Mouse (Mus musculus): ENCODE measurements around the gene Hivep3.

The Hivep3 gene

DNA sequence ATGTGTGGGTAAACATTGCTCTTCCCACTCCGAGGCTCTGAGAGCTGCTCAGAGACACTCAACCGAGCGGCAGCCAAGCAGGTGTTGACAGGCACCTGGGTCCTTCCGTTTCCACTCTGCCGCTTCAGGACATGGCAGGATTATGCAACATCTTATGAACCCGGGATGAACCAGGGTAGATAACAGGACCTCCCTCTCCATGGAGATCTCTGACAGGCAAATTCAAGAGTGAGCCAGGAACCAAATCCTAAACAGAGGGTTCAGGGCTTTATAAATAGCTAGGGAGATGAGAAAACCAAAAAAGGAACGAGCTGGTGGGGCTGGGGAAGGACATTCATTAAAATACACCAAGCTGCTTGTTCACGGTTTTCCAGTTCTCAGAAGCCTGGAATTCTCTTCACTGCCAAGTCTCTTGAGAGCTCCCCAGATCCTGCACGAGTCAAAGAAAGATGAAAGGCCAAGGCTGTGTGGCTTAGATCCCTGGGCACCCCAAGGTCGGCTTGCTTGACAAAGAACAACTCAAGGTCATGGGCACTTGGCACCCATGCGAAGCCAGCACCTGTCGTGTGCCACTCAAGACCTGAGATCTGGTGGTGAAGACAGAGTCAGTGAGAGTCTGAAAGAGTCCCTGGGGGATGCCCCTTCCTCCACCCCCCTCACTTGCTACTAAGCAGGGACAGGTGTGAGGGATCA is 215.5 kb downstream of the Hivep3 start:
- no peak for DNase-seq (ENCODE audit: low read depth)

DNA sequence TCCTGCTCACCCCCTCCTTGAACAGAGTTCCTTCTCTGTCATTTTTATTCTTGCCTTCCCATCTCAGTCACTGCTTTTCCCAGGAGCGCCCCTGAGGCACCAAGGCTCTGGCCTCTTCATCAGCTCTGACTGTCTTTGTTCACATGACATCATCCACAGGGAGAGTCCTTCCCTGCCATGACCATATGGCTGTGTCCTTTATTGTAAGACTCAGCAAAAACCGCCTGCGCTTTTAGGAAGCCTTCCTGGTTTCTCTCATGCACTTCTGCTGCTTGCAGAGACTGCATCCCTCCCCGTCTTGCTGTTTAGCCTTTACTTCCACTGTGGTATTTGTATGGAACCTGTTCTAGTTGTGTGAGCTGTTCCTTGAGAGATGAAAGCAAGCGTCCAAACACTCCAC is 216.6 kb downstream of the Hivep3 start:
- DNase-seq (ENCODE audit: low read depth), result no peak

DNA sequence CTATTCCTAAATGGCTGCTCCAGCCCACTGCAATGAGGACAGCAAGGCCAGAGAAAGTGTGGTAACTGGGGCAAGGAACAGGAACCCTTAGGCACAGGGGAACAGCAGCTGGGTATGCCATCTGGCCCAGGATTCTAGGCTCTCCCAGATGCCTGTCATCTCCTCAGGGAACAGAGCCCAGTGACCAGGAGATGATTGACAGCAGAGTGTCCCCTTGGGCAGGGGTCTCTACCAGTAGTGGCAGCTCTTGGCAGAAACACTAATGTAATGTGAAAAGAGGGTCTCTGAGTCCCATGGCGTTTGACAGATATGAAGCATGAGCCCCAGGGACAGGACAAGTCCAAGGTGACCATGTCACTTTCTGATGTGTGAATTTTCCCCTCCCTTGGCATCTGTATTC is 217.5 kb downstream of the Hivep3 start:
- DNase-seq (ENCODE audit: low read depth), result no peak

DNA sequence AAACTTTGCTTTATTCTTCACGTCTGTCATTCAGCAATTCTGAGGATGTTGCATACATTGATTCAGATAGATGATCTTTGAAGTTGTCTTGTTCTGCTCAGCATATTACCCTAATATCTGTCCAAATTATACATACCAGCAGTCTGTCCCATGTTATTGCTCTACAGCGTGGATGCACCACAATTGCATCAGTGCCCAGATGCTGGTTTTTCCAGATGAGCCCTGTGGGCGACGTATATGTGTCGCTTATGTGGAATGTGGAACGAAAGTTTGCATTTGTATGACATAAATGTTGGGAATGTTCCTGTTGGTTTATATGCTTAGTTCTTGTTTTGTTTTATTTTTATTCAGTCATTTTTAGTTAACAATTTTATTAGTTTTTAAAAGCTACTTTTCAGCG is 221.4 kb downstream of the Hivep3 start:
- DNase-seq (ENCODE audit: low read depth), result no peak

DNA sequence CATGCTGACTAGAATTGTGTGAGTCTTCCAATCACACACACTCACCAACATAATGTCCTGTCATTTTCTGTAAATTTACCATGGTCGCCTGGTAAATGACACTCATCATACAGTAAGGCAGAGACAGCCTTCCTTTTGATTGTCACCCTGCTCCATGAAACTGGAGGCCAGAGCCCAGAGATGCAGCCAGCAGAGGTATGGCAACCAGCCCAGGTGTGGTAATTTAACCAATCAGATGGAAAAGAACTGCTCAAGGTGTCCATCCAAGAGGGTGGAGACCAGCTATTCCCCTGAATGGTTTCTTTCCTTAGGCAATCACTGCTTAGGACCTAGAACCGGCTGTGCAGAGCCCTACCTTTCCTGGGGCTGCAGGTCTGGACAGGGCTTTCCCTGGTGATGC is 224.4 kb downstream of the Hivep3 start:
- no peak for DNase-seq (ENCODE audit: low read depth)

DNA sequence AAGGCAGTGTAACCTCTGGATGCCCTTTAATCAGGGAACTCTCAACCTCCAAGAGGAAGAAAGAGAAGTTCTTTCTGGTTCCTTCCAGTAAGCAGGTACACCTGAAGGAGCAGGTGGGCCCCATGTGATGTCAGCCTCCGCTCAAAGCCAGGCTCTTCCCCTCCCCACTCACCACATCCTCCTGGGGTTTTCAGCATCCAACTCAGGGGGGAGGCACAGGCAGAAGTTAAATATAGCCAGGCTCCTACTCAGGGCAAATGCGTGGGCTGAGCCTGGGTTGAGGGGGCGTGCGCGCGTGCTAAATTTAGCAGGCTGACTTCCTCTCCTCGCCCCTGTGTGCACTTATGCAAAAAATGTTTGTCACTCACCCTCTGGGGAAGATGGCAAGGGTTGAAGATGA is 225.7 kb downstream of the Hivep3 start:
- no peak for DNase-seq (ENCODE audit: low read depth)

DNA sequence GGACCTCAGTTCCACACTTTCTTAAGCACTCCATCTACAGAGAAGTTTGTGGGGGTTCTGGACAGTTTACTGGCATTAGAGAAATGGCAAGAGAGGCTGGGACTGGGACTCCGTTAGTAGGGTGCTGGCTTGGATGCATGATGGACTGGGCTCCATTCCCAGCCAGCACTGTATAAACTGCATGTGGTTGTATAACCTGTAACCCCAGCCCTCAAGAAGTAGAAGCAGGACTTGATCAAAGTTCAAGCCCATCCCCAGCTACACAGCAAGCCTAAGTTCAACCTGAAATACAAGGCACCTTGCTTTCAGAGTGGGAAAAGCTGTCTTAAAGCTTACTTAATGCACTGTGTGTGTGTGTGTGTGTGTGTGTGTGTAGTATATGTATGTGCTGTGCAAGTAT is 226.3 kb downstream of the Hivep3 start:
- DNase-seq (ENCODE audit: low read depth), result no peak

DNA sequence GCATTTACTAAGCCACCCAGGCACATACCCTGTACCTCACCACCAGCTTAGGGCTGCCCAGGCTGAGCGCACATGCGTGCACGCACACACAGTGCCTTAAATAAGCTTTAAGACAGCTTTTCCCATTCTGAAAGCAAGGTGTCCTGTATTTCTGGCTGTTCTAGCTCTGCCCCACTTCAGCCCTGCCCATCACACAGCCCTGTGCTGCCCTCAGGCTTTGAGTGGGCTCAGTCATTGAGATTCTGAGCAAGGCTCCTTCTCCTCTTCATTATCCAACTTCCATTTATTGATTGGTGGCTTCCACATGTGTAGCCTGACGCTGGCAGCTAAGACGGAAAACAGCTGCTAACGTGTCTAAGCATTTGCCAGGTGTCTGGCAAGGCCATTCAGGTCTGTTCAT is 226.9 kb downstream of the Hivep3 start:
- DNase-seq (ENCODE audit: low read depth), result no peak

DNA sequence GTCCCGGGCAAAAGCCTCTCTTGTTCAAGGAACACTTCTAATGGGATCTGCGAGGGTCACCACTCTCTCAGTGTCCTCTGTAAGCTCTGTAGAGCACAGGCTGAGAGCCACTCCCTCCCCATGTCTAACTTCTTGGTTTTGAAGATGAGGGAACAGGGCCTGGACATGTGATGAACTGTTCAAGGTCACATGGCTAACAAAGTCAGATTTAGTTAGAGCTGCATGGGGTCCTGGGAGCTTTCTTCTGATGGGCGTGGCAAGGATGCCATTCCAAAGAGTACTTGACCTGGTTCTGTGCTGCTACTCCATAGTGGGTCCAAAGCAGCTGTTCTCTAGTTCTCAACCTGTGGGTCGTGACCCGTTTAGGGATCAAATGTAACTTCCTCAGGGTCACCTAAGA is 227.6 kb downstream of the Hivep3 start:
- DNase-seq (ENCODE audit: low read depth), result no peak

DNA sequence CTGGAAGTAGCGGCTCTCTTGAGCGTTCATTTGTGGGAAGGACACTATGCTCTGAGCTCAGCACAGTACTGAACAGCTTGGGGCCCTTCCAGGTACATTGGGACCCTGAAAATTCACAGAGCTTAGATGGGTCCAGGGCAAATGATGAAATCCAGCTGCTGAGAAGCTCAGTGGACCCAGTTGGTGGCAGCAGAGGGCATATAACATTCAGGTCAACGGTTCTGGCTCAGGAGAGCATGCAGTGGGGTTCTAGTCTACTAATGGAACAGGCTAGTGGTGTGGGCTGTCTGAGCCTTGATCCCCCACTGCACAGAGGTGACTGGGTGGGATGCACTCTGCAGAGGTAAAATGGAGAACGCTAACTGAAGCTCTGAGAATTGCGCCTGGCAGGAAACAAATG is 228.5 kb downstream of the Hivep3 start:
- DNase-seq (ENCODE audit: low read depth), result no peak

DNA sequence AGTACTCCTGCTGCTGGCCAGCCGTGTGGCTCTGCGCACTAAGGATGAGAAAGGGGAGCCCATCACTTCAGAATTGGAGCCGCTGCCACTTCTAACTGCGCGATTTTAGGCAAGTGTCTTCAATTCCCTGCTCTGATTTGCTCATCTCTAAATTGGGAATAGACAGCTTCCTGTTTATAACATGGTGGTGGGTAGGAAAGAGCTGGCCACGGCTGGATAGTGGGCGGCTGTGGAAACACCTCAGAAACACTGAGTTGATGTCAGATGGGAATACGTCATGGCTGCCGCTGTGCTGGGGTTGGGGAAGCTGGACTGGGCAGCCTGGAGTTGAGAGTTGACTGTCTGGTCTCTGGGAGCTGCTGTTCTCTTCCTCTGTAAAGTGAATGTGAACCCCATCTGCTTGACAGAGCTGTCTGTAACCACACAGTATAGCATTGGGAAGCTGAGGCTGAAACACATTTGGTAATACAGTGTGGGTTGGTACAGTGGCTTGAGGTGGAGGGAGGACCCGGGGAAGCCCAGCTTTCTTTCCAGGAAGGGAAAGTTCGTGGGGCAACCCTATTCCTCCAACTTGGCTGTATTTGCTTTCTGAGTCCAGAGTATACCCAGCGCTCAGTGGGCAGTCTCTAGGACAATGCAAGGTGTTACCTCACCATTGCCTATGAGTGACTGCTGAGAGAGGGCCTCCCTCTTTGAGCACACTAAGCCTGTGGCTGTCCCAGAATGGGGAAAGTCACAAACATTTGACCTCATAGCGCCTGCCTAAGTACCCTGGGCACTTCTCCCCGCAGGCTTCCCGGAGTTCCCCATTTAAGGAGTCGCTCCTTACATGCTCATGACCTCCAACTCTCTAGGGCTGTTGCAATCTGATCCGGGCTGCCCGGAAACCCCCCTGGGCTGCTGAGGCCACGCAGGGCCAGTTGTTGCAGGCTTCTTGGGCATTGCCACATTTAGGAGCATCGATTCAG is 232.8 kb downstream of the Hivep3 start:
- no peak for DNase-seq (ENCODE audit: low read depth)

DNA sequence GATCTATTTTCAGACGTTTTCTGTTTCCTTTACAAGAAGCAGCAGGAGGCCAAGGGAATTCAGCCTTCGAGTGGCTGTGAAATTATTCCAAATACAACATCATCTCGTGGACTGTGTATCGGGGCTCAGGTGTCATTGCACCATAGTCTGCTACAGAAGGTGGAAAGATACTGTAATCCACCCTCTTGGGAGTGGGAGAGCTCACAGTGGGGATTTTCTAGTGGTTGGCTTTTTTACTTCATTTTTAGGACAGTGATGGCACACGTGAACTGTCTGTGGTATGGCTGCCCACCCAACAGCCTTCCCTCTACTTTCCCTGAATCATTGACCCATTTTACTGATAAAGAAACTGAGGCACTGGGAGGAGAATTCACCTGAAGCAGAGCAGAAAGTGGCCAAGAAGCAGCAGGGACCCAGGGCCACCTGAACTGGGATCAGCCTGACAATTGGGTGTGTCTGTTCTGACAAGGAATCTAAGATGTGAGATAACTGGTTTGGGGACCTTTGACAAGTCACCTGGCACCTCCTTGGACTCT is 233.6 kb downstream of the Hivep3 start:
- no peak for DNase-seq (ENCODE audit: low read depth)

DNA sequence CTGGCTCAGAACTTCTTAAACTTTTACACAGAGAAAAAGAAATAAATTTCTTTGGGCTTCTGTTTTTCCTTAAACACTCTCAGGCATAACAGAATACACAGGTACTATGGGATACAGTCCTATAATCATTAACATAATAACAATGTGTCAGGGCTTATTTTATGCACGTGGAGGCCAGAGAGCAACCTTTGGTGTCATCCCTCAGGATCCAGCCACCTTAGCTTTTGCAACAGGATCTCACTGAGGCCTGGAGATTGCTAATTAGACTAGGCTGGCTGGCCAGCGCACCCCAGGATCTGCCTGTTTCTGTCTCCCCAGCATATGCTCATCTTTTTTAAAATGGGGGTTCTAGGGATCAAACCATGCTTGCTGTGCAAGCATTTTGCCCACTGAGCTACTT is 234.1 kb downstream of the Hivep3 start:
- DNase-seq (ENCODE audit: low read depth), result no peak

DNA sequence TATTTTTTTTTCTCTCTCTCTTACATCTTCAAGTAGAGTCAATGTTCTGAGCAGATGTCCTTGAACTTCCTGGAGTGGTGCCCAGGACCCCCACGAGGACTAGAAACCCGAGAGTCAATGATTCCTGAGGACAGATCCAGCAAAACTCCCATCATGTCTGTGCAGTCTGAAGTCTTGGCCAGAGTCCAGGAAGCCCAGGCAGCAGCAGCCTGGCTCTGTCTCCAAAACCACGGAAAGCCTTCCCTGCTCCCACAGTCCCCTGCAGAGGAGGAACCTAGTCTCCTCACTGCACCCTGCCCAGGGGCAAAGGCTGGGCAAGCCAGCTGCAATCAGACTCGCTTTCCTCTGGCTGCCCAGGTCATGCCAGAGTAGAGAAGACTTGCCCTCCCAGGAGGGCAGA is 234.5 kb downstream of the Hivep3 start:
- no peak for DNase-seq (ENCODE audit: low read depth)

DNA sequence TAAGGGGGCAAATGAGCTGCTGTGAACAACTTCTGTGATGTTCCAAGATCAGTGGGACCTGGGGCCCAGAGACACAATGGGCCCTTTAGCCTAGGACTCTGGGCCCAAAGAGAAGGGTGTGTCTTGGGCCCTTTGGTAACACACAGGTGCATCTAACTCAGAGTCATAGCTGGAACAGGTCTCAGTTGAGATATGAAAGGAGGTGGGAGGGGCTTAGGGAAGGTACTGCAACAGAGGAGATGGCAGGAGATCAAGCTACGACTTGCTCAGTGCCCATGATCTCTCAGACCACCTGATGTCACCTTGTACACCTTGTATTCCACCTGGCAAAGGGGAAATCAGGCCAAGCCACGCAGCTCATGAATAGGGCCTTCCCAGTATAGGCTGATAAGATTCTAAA is 235.3 kb downstream of the Hivep3 start:
- DNase-seq (ENCODE audit: low read depth), result no peak

DNA sequence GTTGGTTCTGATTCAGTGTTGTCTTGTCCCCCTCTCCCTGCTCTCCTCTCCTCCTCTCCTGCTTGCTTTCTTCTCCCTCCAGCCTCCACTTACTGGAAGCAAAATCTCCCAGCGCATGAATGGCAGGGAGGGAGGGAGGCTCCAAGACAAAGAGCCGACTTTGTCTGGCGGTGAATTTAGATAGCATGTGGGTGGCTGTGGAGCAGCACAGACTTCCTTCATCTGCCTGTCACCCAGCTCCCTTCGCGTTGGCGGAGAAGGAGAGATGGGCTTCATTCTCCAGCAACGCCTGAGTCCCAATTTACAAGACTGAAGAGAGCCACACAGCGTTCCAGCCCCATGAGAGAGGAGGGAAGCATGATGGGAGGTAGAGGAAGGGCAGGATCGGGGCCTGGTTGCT is 236.6 kb downstream of the Hivep3 start:
- no peak for DNase-seq (ENCODE audit: low read depth)

DNA sequence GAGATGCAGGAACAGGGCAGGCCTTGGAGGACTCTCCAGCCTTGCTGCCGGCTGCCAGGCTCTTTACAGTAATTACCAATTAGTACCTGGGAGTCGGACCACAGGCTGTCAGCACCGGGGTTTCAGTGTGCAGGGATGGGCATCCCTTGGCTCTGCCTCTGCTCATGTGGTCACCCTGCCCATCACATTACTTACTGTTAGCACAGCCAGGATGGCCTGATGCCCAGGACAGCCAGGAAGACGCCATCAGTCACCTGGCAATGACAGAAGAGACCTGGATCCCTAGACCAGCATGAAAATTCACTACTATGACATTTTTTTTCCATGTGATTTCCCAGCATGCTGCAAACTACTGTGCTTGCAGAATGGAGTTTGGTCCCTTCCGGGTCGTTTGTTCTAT is 238.8 kb downstream of the Hivep3 start:
- no peak for DNase-seq (ENCODE audit: low read depth)

DNA sequence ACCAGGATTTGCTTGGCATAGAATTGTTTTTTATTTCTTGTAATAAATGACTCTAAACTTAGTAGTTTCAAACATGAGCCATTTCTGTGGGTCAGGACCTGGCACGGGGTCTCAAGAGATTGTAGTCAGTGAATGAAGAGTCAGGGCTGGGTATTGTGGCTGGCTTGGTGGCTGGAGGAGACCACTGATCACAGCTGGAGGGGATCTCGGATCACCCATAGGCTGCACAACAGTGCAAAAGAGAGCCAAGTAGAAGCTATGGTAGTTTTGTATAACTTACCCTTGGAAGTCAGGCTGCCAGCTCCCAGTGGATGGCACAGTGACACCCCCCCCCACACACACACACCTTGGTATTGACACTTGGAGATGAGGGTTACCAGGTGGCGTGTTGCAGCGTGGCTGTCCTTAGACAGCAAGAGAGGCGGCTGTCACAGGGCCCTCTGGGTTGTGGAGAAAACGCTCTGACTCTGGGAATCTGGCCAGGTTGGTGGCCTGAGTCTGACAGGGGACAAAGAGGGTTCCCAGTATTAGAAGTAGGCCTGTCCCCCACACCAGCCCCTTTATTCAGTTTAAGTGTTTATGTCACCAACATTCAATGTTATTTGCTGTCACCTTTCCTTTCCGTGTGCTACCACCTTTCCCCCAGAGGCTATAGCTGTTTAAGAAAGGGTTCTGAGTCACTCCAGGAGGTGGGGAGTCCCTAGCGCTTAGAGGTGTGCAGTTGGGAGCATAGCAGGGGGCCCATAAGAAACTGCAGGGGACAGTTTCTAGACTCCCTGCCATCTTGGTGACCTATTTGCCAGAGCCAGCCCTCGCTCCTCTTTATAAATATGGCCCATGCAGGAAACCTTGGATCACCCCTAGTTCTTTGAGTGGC is 240.4 kb downstream of the Hivep3 start:
- no peak for DNase-seq (ENCODE audit: low read depth)

DNA sequence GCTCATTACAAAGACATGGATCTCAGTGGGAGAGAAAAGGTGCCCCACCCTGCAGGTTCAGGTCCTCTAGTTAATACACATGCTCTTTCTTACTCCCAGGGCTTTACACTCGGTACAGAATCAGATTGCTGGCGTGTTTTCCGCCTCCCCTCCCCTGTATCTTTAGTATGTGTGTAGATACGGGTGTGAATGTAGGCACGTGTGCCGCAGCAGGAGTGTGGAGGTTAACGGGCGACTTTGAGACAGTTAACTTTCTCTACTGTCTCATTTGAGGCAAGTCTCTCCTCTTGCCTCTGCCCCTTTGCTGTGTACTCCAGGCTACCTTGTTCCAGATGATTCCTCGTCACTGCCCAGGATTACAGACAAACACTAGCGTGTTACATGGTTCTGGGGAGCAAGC is 241.7 kb downstream of the Hivep3 start:
- no peak for DNase-seq (ENCODE audit: low read depth)

DNA sequence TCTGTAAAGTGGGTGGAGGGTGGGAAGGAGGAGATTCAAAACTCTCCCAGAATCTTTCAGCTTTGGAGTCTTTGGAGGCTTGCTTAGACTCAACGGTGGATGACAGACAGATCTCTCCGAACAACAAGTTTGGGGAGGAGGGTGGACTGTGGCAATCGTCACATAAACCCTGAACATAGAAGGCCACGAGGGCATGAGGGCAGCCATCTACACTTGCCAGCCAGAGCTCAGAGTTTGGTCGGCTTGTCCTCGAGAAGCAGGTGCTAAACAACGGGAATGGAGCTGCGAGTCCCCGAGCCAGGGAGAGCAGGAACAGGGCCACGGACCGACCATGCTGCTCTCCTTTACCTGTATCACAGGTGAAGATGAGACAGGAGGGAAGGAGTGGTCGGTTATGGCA is 242.2 kb downstream of the Hivep3 start:
- DNase-seq (ENCODE audit: low read depth), result no peak

DNA sequence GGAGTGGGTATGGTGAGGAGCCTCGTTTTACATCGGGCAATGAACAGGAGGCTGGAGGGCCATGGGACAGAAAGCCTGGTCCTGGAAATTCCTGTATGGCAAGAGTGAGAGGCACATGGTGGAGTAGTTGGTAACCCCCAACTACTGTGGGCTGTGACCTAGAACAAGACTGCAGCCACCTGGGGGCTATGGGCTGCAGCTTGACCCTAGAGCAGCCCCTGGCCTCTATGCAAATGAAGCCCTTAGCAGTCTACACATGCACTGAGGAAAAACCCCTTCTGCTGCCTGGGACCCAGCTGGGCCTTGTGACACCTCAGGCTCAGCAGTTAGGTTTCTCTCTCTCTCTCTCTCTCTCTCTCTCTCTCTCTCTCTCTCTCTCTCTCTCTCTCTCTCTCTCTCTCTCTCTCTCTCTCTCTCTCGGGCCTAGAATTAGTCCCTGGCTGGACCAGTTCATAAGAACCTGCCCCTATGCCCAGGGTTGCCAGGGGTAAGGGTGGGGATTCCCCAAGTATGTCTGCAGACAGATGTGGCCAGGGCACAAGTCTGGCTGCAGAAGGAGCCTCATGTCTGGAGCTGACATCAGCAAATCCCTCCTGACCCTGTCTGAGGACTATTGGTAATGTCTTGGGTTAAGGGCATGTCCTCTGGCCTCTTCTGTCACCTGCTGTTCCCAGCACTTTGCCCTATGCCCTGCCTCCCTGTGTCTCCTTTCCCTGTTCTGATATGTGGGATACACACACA is 243.0 kb downstream of the Hivep3 start:
- no peak for DNase-seq (ENCODE audit: low read depth)
